Mouse (Mus musculus): ENCODE measurements around the gene Acta2.

GRCm38 (mm10) chr19:34256936-34257335, 1.5 kb upstream of the Acta2 start:
- no peak for TF ChIP-seq TCF12 (IDR thresholded peaks at IDR 0.05; ENCODE audit: insufficient read depth, poor library complexity, severe bottlenecking)
- no peak for TF ChIP-seq POLR2A (IDR thresholded peaks at IDR 0.05; ENCODE audit: insufficient read length, low read depth)

Measured in myocyte (in vitro differentiated cells).